Mouse (Mus musculus): ENCODE measurements around the gene Casp7.

Casp7 gene

DNA sequence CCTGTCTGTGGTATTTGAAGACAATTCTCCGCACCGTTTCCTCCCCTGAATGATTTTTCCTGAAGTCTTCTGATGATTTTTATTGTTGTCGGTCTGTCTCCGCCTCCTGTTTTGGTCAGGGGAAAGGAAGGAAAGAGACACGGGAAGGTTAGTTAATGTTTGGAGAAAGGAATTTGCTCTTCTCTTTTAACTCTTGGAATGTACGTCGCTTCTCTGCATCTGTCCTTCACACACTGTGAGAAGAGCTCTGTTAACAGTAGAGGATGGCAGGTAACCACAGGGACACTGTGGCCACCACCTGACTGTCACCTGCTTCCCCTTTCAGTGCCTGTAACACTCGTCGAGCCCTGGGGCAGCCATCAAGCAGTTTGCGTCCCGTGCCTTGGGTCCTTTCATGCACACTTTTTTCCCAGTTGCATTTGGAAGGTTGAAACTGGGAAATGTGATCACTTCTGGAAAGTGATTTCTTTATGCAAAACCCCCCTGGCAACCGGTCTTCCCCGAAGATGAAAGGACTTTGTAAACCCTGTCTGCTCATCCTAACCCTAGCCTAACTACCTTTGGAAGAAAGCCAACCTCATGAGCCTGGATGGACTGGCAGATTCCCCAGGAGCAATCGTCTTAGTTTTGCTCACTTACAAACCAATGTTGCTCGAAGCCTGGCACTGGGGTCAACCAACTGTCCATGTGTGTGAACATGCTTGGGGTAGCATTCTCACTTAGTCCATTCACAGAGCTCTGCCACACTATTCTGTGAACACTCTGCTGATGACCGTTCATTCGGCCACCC lies 27.9 kb downstream of the Casp7 start:
- no peak for DNase-seq (ENCODE audit: low spot score in 2 of 2)

DNA sequence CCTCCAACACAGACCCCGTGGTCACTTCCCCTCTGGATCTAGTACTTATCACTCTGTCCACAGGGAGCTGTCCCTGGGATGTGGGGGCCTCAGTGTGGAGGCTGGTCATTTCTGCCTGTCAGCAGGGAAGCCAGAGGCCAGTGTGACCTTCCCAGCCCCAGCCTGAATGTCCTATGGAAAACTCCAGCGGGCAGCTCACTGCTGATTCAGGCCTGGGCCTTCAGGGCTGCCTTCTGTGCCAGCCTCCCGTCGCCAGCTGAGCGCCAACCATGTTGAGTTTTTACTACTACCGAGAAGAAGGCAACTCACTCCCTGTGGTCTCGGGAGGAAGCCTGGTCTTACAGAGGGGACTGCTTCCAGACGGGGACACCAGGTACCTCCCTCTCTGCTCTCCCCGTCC lies 28.6 kb downstream of the Casp7 start:
- DNase-seq (ENCODE audit: low spot score in 2 of 2), result no peak

GRCm38 (mm10) chr19:56430369-56430768 lies 33.4 kb downstream of the Casp7 start:
- no peak for DNase-seq (ENCODE audit: low spot score in 2 of 2)

DNA sequence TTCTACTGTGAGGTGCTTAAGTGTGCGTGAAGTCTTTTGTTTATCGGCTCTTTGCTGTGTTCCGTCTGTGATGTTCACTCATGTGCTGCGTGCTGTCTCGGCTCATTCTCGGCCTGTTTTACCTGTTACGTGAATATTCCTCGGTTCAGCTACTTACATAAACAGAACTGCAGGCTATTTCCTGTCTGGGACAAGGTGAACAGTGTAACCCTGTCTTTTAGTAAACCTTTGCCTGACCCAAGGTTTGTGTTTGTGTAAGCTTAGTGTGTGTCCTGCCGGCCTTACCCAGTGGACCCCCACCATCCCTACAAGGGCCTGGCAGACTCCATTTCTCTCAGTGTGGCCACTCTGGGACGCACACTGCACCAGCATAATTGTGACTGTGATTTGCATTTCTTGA lies 35.8 kb downstream of the Casp7 start:
- DNase-seq (ENCODE audit: low spot score in 2 of 2), result no peak

DNA sequence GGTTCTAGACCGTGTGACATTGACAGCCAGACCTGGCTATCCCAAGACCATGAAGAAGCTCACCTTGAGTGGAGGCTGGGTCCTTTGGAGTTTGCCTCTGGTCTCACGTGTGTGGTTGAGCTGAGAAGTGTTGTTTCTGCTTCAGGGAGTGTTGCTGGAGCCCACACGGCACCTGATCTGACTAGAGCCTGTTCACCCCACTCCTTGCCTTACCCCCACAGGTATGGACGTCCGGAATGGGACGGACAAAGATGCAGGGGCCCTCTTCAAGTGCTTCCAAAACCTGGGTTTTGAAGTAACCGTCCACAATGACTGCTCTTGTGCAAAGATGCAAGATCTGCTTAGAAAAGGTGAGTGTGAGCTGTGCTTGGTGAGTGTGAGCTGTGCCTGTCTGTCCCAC lies 36.7 kb downstream of the Casp7 start:
- DNase-seq (ENCODE audit: low spot score in 2 of 2), result no peak

- no peak for DNase-seq (ENCODE audit: low spot score in 2 of 2)
These were observed 39.5 kb downstream of the Casp7 start for GRCm38 (mm10) chr19:56436380-56436779.

- DNase-seq (ENCODE audit: low spot score in 2 of 2), result no peak
These were observed 41.6 kb downstream of the Casp7 start for GRCm38 (mm10) chr19:56438357-56439071.

DNA sequence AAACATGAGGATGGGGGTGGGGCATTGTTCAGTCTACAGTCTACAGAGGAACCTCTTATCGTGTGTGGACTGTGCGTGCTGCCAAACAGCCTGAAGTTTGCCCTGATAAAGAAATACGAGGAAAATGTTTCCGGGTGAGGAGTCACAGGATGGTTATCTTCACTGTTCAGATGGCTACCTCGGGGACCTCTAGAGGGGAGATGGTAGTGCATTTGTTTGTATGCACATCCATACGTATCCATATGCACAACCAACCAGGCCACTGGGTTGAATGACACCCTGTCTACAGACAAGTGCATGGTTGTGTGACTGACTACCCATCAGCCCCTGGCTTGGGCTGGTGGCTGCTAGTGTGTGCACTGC lies 42.1 kb downstream of the Casp7 start:
- DNase-seq (ENCODE audit: low spot score in 2 of 2), result no peak

DNA sequence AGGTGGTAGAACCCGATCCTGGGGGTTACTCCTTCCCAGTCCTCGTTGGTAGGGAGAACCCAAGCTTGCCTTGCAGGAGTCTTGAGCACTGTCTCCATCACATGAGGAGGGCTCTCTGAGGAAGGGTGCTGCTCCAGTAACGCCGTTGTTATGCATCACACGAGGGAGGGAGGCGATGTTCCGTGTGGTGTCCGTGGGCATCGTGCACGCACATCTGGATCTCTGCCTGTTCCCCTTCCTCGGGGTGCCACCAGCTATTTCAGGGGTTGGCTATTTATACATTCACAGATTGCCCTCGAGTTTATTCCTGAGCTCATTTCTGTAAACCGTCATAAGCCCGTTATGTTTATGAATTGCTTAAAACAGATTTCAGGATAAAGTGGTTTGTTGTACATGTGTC lies 46.5 kb downstream of the Casp7 start:
- DNase-seq (ENCODE audit: low spot score in 2 of 2), result peak; percentile 24 to 37

- DNase-seq (ENCODE audit: low spot score in 2 of 2), result no peak
These were observed 51.9 kb downstream of the Casp7 start for GRCm38 (mm10) chr19:56448784-56449183.

GRCm38 (mm10) chr19:56449537-56449936 lies 52.6 kb downstream of the Casp7 start:
- DNase-seq (ENCODE audit: low spot score in 2 of 2), result no peak

GRCm38 (mm10) chr19:56450892-56451291 lies 54.0 kb downstream of the Casp7 start:
- no peak for DNase-seq (ENCODE audit: low spot score in 2 of 2)

DNA sequence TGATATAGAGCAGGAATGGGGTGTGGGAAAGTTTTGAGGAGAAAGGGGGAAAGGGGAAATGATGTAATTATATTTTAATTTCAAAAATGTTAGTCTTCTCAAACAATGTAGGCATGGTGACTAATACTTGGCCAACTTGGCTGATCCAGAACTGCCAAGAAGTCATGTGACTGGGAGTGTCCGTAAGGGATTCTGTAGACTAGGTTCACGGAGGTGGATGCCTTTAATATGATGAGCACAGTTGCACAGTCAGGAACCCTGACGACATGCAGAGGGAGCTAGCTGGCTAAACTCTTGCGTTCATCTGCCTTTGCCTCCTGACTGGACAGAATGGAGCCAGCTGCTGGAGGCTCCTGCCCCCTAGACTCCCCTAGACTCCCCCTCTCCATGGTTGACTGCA lies 54.9 kb downstream of the Casp7 start:
- DNase-seq (ENCODE audit: low spot score in 2 of 2), result no peak

DNA sequence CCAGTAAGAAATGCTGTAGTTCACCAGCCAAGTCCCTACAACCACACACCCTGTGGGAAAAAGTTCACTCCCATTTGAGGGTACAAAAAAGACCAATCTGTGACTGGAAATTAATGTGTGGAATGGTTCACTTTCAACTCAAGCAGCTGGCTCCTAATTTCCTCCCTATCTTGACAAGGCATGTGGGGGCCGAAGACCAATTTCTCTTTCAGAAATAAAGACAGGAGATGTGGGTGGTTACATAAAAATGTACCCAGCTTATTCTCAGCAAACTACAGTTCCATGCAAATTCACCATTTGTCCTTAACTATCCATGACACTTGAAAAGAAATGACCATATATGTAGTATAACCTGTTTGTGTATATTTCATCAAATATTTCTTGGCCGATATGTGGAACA lies 55.5 kb downstream of the Casp7 start:
- DNase-seq (ENCODE audit: low spot score in 2 of 2), result no peak

- no peak for DNase-seq (ENCODE audit: low spot score in 2 of 2)
These were observed 57.9 kb downstream of the Casp7 start for GRCm38 (mm10) chr19:56454862-56455261.

GRCm38 (mm10) chr19:56455369-56455768 lies 58.4 kb downstream of the Casp7 start:
- DNase-seq (ENCODE audit: low spot score in 2 of 2), result no peak

DNA sequence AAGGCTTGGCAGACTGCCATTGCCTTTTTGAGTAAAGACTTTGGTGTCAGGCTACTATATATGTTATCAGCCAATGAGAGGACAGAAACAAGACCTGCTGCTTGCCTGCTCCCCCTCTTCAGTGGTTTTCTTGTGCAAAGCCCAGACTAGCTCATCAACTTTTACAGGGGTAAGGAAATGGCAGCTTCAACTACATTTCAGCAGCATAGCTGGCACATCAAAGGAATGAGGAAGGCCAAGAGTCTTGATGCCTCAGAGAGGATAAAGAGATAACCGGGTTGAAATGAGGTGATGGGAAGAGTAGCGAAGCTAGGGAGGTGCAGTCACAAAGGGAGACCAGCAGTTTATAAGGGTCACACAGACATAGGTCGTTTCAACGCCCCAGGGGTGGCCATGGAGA lies 60.6 kb downstream of the Casp7 start:
- DNase-seq (ENCODE audit: low spot score in 2 of 2), result no peak

- no peak for DNase-seq (ENCODE audit: low spot score in 2 of 2)
These were observed 62.5 kb downstream of the Casp7 start for GRCm38 (mm10) chr19:56459154-56460050.

GRCm38 (mm10) chr19:56460241-56460640 lies 63.3 kb downstream of the Casp7 start:
- DNase-seq (ENCODE audit: low spot score in 2 of 2), result no peak

DNA sequence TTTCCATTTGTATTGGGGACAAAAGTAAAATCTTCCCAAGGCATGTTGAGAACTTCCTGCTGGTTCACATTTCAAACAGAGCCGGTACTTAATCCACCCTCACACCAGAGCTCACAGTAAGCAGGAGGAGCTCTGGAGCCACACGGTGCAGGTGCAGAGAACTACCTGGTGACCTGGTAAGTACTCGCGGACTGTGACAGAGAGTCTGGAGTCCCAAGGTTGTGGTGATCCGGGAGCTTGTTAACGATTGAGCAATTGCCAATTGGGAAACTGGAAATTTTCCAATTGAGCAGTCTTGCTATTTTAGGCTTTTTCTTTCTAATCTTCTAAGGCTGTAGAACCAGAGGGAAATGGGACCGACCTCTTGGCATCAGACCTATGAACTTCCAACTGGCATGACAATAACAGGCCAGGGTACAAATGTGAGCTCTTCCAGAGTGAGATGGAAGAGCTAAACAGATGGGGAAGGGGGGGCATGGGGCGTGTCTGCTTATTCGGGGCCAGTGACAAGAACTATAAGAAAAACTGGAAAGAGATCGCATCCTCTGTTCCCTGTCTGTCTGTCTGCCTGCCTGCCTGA lies 64.7 kb downstream of the Casp7 start, which contains the start of gene Plekhs1:
Gene Plekhs1 (plus strand): TSS at position 119 of the 580 bp plus-strand sequence.
- no peak for DNase-seq (ENCODE audit: low spot score in 2 of 2)

DNA sequence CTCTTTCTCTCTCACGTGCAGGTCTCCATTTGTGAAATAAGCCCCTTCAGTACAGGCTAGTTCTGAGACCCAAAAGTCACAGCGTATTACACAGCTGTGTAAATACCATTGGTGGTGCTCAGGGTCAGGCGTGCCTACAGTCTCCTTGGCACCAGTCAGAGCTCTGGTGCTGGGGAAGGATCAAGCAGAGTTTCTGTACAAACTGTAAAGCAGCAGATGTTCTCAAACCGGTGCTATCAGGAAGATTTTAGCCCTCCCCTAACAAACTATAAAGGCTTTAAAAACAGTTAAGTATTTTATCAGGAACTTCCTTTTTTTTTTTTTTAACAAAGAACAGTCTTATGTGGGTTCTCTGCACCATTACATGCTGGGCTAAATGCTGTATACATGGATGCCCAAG lies 65.9 kb downstream of the Casp7 start:
- no peak for DNase-seq (ENCODE audit: low spot score in 2 of 2)

DNA sequence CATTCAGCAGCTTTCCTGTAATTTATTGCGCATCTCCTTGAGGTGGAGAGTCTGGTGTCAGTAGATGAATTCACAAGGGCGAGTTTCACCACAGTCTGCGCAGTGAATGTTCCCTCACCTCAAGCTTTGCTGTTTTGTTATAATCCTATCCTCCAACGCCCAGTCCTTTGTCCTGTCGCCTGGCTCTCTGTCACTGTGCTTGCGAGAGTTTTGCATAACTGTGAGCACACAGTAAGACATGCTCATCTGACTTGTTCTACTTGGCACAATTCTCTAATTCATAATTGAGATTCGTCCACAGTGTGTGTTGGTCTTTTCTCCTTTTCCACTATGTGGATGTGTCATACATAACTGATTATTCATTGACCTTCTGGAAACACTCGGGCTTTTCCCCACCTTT lies 69.6 kb downstream of the Casp7 start:
- DNase-seq (ENCODE audit: low spot score in 2 of 2), result no peak
